Mouse (Mus musculus): ENCODE data around the gene Carmil1.

DNA sequence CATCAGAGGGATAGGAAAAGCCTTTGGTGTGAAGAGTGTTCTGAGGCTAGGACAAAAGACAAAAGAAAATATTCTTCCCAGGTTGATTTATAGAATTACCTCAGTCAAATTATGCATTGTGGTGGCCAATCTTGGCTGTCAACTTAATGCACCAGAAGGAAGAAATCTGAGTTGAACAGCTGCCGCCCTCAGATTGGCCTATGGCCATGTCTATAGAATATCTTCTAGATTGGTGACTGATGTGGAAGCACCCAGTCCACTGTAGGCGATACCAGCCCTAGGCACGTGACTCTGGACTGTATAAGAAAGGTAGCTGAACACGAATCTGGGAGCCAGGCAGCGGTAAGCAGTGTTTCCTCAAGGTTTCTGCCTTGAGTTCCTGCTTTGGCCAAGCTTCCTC lies 134.1 kb downstream of the Carmil1 start:
- TF ChIP-seq GATA1 (IDR thresholded peaks at IDR 0.05; ENCODE audit: low read length), result no peak
- TF ChIP-seq TAL1 (IDR thresholded peaks at IDR 0.05; ENCODE audit: low read length), result no peak

Data from erythroblast, embryonic 14.5 days (primary cell).